Mouse (Mus musculus): ENCODE measurements around the gene Ccng2.

Ccng2 gene

GRCm38 (mm10) chr5:93266883-93267704, at the start of gene Ccng2:
Ccng2 (plus strand) TSS chr5:93267257.
- DNase-seq (ENCODE audit: extremely low read depth, low read depth): peak; percentile 99

- DNase-seq (ENCODE audit: extremely low read depth, low read depth): no peak
Measured at GRCm38 (mm10) chr5:93218375-93218774, 48.7 kb upstream of the Ccng2 start.

GRCm38 (mm10) chr5:93221661-93222060, 45.4 kb upstream of the Ccng2 start:
- DNase-seq (ENCODE audit: extremely low read depth, low read depth): no peak

- DNase-seq (ENCODE audit: extremely low read depth, low read depth): no peak
Measured at GRCm38 (mm10) chr5:93224549-93224948, 42.5 kb upstream of the Ccng2 start.

DNA sequence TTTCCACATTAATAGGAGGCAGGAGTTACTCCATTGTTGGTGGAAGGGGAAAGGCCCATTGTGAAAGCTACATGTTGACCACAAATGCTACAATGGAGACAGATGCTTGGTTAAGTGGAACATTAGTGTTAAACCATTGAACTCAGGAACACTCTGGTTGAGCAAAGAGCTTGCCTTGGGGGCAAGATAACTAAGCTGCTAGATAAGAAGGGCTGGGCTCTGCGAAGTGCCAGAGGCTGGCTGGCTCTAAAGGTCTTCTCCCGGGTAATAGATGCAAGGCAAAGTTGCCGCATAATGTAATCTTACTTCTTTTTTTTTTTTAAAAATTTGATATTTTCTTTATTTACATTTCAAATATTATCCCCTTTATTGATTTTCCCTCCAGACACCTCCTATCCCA, 39.9 kb upstream of the Ccng2 start:
- DNase-seq (ENCODE audit: extremely low read depth, low read depth): no peak

- no peak for DNase-seq (ENCODE audit: extremely low read depth, low read depth)
Measured at GRCm38 (mm10) chr5:93229527-93229926, 37.5 kb upstream of the Ccng2 start.

- no peak for DNase-seq (ENCODE audit: extremely low read depth, low read depth)
Measured at GRCm38 (mm10) chr5:93231721-93232120, 35.3 kb upstream of the Ccng2 start.

DNA sequence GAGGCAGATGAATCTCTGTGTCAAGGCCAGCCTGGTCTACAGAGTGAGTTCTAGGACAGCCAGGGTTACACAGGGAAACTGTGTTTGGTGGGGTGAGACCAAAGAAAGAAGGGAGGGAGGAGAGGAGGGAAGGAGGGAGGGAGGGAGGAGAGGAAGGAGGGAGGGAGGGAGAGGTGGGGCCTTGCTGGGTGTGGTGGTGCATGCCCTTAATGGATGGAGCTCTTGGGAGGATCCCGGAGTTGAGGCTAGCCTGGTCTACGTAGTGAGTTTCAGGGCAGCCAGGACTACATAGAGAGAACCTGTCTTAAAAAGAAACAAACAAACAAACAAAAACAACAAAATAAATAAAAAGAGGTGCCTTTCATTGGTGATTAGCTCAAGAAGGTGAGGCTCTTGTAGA, 34.2 kb upstream of the Ccng2 start:
- no peak for DNase-seq (ENCODE audit: extremely low read depth, low read depth)

DNA sequence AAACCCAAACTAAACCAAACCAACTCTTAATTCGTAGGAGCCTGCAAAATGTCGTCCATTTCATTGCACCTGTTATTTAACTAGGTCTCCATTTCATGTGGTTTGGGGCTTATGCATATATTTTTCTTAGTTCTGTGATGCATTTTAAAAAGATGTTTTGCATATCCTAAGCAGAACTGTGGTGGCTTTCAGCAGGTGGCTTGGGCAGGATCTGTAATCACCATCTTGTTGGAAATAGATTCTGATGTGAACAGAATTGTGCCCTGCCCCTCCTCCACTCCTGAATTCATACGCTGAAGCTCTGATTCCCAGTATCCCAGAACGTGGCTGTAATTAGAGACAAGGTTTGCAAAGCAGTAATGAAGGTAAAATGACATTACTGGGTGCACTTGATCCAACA, 32.9 kb upstream of the Ccng2 start:
- DNase-seq (ENCODE audit: extremely low read depth, low read depth): no peak

DNA sequence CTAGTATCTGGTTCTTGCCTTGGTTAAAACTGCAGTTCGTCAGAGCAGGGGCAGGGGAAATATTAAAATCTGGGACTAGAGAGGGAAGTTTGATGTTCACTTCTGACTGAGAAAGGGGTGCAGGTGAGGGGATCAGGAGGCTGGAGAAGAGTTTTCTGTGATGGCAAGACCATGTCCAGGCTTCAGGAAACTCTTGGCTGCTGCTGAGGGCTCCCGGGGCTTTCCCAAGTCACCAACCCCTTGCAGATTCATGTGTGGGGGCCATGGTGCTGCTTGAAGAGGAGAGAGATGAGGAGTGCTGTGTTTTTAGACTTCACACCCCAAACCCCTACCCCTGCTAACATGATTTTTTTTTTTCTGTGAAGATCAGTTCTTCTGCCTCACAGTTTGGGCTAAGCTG, 32.5 kb upstream of the Ccng2 start:
- no peak for DNase-seq (ENCODE audit: extremely low read depth, low read depth)

DNA sequence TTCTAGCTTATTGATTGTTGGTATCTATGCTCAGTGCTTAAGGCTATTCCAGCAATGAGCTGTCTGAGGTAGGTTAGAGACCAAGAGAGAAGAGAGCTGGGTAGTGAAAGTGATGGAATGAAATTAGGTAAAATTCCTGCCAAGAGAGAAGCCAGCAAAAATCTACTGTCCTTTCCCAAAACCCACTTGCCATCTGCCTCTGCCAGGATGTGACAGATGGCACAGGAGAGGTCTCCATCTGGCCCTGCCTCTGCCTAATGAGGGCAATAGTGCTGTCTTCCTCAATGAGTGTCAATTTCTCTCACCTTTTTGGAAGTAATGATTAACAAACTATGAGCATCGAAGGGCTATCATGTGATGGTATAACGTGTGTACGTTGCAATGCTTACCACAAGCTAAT, 31.2 kb upstream of the Ccng2 start:
- no peak for DNase-seq (ENCODE audit: extremely low read depth, low read depth)

DNA sequence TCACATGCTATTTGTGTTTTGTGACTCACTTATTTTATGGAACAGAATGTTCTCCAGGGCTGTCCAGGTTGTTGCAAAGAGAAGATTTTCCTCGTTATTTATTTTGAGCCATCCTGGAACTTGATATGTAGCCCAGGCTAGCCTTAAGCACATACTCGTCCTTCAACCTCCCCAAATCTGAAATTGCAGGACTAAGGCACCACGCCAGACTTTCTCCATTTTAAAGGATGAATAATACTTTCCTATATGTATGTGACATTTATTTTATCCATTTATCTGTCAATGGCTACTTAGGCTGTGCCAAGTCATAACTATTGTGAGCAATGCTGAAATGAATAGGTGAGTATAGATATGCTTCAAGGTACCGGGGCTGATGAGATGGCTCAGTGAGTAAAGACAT, 30.5 kb upstream of the Ccng2 start:
- no peak for DNase-seq (ENCODE audit: extremely low read depth, low read depth)

GRCm38 (mm10) chr5:93239590-93240544, 27.2 kb upstream of the Ccng2 start:
- peak; percentile 98 for DNase-seq (ENCODE audit: extremely low read depth, low read depth)

- DNase-seq (ENCODE audit: extremely low read depth, low read depth): no peak
Measured at GRCm38 (mm10) chr5:93245280-93245679, 21.8 kb upstream of the Ccng2 start.

GRCm38 (mm10) chr5:93249940-93250578, 17.0 kb upstream of the Ccng2 start:
- DNase-seq (ENCODE audit: extremely low read depth, low read depth): no peak

DNA sequence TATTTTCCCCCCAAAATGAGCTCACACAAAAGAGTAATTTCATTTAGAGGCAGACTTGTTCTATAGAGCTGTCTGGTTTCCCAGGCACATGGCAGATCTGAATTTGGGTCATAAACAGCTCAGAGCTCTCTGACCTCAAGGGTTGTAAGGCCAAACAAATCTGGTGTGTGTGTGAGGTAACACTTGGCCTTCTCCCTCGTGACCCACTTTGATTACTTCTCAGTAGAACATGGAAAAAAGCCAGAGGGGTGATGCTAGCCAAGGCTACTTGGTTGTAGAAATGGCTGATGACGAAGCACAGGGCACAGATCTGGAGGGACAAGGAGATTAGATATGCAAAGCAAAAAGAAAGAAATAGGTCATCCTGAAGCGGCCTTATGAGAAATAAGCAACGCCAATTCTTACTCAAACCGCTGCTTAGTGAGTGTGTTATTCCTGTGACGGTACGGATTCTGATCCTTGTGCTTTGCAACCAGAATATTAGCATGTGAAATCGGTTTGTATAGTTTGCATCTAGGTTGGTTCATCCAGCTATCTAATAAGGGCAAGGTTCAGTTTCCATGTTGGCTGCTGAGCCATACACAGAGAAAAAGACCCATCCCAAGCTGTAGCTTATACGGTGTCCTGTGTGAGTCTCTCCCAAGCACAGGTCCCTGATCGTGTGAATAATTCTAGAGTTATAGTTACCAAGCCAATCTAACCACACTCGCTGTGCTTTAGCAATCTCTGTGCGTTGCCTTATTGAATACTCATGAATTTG, 15.9 kb upstream of the Ccng2 start:
- DNase-seq (ENCODE audit: extremely low read depth, low read depth): no peak

DNA sequence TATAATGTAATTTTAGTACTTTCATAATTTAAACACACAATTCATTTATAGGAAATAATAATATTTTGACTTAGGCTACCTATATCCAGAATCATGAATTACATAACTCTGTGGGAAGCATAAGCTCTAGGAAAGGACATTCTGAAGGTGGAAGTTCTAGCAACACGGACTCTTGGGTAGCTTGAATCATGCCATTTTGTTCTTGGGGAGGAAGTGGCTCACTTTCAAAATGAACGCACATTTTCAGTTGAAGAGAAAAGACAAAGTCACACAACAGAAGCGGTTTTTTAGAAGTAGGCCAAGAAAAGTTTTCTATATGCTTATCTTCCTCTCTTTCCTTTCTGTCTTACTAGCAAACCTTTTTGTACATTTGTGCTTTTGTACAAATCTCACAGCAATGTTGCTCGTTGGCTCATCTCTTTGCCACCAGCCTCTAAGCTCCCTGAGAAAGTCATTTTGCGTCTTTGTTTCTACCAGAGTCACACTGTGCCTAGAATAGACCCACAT, 11.2 kb upstream of the Ccng2 start:
- DNase-seq (ENCODE audit: extremely low read depth, low read depth): no peak

- DNase-seq (ENCODE audit: extremely low read depth, low read depth): no peak
Measured at GRCm38 (mm10) chr5:93256820-93257405, 10.1 kb upstream of the Ccng2 start.

DNA sequence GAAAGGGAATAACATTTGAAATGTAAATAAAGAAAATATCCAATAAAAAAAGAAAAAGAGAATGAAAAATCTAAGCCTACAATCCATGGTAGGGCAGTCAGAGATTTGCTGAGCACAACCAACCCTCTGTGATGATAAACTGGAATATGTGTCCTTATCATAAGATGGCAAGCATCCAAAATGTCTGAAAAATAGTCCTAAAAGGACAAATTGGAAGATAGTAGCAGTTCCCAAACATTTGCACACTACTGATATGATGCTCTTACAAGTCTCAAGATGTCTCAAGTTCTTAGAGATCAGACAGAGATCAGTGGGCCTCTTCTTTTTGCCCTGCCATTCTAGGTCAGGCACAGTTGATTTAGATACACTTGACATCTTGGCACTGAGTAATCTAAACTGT, 7.7 kb upstream of the Ccng2 start:
- DNase-seq (ENCODE audit: extremely low read depth, low read depth): no peak

GRCm38 (mm10) chr5:93260983-93261382, 6.1 kb upstream of the Ccng2 start:
- DNase-seq (ENCODE audit: extremely low read depth, low read depth): no peak

DNA sequence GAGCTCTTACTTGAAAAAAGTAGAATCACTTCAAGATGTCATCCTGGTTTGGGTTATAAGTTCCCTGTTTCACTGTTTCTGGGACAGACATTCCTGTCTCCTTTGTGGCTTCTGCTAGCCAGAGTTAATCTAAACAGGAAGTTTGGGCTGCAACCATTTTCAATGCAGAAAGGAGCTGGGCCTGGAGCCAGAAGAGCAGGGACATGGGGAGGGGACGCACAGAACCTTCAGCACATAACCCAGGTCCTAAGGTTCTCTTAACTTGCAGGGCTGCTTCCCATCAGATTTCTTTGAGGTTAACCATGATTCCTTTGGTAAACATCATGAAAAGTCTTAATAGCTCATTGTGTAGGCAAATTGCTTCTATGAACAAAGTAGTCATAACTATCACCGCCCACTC, 4.3 kb upstream of the Ccng2 start:
- DNase-seq (ENCODE audit: extremely low read depth, low read depth): no peak
